Mouse (Mus musculus) spleen, adult 2 months (tissue): ENCODE results near the gene Fgr. TPM values are rescaled to one million over a fixed set of nuclear protein-coding genes. Genes with fewer than 3 reads are reported as not detected.

Source experiments
- DNase-seq, 2 experiments: peaks; one replicate each; pipeline versions ENCODE4 v3.0.0 to v3.0.0-alpha.2; 2012 to 2021; ENCODE audit warnings: low spot score in 2 of 2, low read depth in 1 of 2
- H3K27ac ChIP-seq: fragments of 200-500 bp; 2 replicates; pipeline ENCODE4 v1.5.1; 2012; ENCODE audit warnings: low read length, inconsistent platforms; ENCODE audit not compliant: insufficient read depth
- H3K27me3 ChIP-seq: fragments of 200-500 bp; 2 replicates; pipeline ENCODE4 v1.6.1; 2012; ENCODE audit warnings: mild to moderate bottlenecking, moderate library complexity, low read length, inconsistent platforms; ENCODE audit not compliant: control insufficient read depth, insufficient read depth
- H3K36me3 ChIP-seq: fragments of 200-500 bp; 2 replicates; pipeline ENCODE4 v1.6.1; 2012; ENCODE audit warnings: mild to moderate bottlenecking, low read length, inconsistent platforms; ENCODE audit not compliant: control insufficient read depth, insufficient read depth
- H3K4me1 ChIP-seq: fragments of 200-500 bp; 2 replicates; pipeline ENCODE4 v1.6.1; 2011; ENCODE audit warnings: inconsistent platforms; ENCODE audit not compliant: control insufficient read depth, insufficient read depth, insufficient read length
- H3K4me3 ChIP-seq: fragments of 200-500 bp; 2 replicates; pipeline ENCODE4 v1.5.1; 2011; ENCODE audit warnings: mild to moderate bottlenecking, inconsistent platforms; ENCODE audit not compliant: insufficient read depth, insufficient read length; ENCODE audit errors: extremely low read depth
- CTCF ChIP-seq: fragments of 200-500 bp; IDR thresholded peaks from 2 replicates; pipeline ENCODE4 v1.5.1; 2011; ENCODE audit warnings: mild to moderate bottlenecking, inconsistent platforms; ENCODE audit not compliant: insufficient read depth, insufficient read length, insufficient replicate concordance; ENCODE audit errors: extremely low read depth
- POLR2A ChIP-seq: fragments of 200-500 bp; IDR thresholded peaks from 2 replicates; pipeline ENCODE4 v1.6.1; 2011; ENCODE audit warnings: low read depth, low read length, inconsistent platforms
- WGBS: fragments of 180-500 bp; shearing (Covaris S2); methylation state at CpG from one replicate; pipeline ENCODE4 v1.1.7; 2018; 5-methylcytosine and 5-hydroxymethylcytosine counted together
- polyA plus RNA-seq: library from polyadenylated mRNA; depleted of rRNA; stranded (reverse); fragments of >200 nt; gene quantifications from 2 replicates; pipeline ENCODE4 v1.2.3, GENCODE M21; 2012

The Fgr gene
- polyA plus RNA-seq, 1 experiment: 37.5 TPM

DNA sequence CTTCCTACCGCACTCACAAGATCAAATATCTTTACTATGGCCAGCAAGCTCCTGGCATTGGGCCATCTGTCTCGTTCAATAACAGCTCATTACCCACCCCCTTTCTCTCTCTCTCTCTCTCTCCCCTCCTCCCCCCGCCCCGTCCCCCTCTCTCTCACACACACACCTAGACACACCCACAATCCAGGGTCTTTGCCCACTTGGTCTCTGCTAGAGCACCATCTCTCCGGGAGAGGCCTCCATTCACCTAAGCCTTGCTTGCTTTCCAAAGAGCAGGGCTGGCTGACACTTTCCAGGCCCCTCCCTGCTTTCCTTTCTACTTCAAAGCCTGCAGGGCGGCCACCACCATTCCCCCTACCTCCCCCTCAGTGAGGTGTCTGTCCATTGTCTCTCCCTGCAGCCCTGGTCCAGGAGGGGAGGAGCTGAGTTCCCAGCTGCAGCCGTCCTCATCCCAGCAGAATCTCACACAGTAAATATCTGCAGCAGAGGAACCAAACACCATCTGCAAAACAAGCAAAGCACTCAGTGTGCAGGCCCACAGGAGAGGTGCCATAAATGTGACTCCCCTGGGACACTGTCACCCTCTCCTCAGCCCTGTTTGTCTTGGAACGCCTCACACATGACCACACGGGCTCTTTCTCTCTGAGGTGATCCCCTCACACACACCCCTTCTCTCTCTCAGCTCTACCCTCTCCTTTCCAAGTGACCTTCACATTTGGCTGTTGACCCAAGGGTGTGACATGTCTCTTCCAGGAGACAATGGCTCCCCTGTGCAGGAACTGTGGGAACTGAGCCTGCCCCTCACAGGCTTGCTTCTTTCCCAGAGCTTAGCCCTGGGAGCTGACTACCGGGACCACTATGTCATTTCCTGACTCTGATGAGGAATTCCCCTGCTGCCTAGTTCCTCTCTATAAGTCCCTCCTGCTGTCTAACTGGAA lies 14.9 kb upstream of the Fgr start:
- no peak for DNase-seq
- TF ChIP-seq POLR2A (no peak; the same call in 1 of the 2 replicates), CTCF (no peak)
- 58% methylated on average over 10 of the region's 10 CpGs for WGBS
- H3K27me3 ChIP-seq: no peaks in the 10 kb centered on the region
- H3K4me1 ChIP-seq: peaks cover 32% of the 10 kb centered on the region
- H3K27ac ChIP-seq: peak overlapping the region; percentile 75
- no peaks in the 10 kb centered on the region for H3K36me3 ChIP-seq
- no peak overlapping the region; the same call in 1 of the 2 replicates for H3K4me3 ChIP-seq

DNA sequence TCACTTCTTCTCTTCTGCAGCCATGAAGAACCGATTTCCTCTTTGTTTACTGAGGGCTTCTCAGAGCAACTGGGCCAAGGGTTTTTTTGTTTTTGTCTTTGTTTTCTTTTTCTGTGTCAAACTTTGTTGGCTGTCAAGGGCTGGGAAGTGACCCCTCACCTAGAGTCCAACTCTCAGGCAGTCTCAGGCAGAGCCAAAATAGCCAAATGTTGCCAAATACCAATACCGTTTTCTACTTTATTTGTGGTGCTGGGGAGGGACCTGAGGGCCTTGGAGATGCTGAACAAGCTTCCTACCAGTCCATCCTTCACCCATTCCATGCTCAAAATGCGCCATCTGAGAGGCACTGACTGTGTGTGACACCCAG lies 14.2 kb upstream of the Fgr start:
- DNase-seq: no peak
- Histone ChIP-seq H3K27me3 (no peaks in the 10 kb centered on the region), H3K36me3 (no peaks in the 10 kb centered on the region), H3K4me1 (peaks cover 32% of the 10 kb centered on the region), H3K27ac (peak overlapping the region; percentile 75), H3K4me3 (no peak overlapping the region)
- WGBS: 60% methylated on average over 3 of the region's 3 CpGs
- no peak for TF ChIP-seq POLR2A
- no peak for TF ChIP-seq CTCF

DNA sequence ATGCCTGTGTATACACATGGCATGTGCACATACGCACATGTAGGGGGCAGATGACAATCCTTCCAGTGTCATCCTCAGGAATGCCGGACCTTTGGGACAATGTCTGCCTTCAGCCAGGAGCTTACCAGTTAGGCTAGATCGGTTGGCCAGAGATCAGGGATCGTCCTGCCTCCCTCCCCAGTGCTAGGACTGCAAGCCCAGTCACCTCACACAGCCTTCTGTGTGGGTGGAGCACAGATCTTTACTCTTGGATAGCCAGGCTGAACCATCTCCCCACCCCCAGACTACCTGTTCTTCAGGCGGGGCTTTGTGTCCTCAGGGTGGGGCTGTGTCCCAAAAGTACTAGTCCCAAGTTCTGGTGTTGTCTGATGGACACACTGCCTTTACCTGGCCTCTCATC lies 13.6 kb upstream of the Fgr start:
- Histone ChIP-seq H3K27ac (peak overlapping the region; percentile 75), H3K27me3 (no peaks in the 10 kb centered on the region), H3K36me3 (no peaks in the 10 kb centered on the region), H3K4me1 (peaks cover 32% of the 10 kb centered on the region), H3K4me3 (no peak overlapping the region)
- DNase-seq: no peak
- WGBS: 74% methylated on average over 5 of the region's 5 CpGs
- TF ChIP-seq CTCF (no peak), POLR2A (no peak)

DNA sequence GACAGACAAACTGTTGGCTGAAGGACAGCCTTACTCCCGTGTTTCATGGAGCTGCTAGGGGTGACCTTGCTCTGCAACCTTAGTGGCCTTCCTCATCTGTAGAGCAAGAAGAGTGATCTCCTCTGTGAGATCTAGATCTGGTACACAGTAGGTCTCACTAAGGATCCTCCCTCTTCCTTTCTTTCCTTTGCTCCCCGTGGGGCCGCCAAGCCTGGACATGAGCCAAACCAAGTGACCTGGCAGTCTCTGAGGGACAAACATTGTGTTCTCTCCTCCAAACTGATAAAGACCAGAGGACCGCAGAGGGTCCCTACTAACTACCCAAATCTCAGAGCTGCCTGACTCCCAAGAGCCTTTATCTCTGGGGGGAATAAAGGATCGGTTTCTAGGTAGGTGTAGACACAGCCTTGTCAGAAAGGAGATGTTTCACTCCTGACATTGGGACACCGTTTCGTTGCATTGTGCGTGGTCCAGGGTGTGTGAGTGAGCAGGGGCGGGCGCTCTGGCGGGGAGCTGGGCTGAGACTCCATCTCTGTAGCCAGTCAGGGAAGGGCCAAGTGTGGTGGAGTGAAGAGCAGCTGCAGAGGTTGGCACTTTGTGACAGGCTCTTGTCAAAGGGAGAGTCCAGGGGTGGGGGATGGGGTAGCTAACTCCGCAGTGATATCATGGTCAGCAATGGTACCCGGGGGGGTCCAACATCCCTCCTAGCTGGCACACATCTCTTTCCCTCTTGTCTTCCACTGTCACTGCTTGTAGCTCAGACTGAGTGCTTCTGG lies 12.8 kb upstream of the Fgr start:
- WGBS: 59% methylated on average over 13 of the region's 13 CpGs

DNA sequence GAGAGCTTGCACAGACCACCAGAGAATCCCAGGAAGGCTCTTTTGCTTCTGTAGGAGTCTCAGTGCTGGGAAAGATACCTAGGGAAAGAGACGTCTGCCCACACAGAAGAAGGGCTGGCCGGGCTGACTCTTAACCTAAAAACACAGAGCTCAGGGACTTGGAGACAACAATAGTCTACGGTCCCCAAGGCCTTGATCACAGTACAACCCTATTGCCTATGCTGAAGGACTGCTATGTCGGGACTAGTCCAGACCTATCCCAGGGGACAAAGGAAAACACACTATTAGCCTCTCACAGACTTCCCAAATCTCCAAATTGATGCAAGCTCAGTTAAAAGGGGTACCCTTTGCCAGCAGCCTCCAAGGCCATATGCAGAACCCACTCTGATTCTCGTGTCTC lies 12.0 kb upstream of the Fgr start:
- DNase-seq: no peak
- TF ChIP-seq CTCF (no peak), POLR2A (no peak)
- Histone ChIP-seq H3K27ac (peak overlapping the region; percentile 75), H3K4me3 (no peak overlapping the region), H3K4me1 (peaks cover 32% of the 10 kb centered on the region), H3K27me3 (no peaks in the 10 kb centered on the region), H3K36me3 (no peaks in the 10 kb centered on the region)
- WGBS: 84% methylated on average over 5 of the region's 5 CpGs

More for the DNA sequence above, 12.8 kb upstream of the Fgr start:
- Histone ChIP-seq H3K4me3 (no peak overlapping the region), H3K27ac (peak overlapping the region; percentile 75), H3K36me3 (no peaks in the 10 kb centered on the region), H3K27me3 (no peaks in the 10 kb centered on the region), H3K4me1 (peaks cover 32% of the 10 kb centered on the region)
- TF ChIP-seq POLR2A (no peak), CTCF (no peak)
- DNase-seq: no peak

DNA sequence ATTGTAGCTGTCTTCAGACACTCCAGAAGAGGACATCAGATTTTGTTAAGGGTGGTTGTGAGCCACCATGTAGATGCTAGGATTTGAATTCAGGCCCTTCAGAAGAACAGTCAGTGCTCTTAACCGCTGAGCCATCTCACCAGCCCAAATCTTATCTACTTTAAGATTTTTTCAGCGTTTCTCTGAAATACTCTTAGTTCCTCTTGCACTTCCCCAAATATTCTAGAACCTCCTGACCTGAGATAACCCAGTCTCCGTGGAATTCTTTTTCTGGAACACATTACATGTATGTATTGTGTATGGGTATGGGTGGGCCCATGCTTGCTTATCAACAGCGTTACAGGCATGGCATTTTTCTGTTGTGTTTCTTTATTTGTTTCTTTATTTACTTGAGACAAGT lies 11.3 kb upstream of the Fgr start:
- Histone ChIP-seq H3K27me3 (no peaks in the 10 kb centered on the region), H3K36me3 (no peaks in the 10 kb centered on the region), H3K4me1 (peaks cover 32% of the 10 kb centered on the region), H3K4me3 (no peak overlapping the region), H3K27ac (no peak overlapping the region)
- 38% methylated on average over 4 of the region's 4 CpGs for WGBS
- no peak for DNase-seq
- no peak for TF ChIP-seq CTCF
- no peak for TF ChIP-seq POLR2A
